Mouse (Mus musculus): ENCODE data around the gene 4931406P16Rik. TPM values are rescaled to one million over a fixed set of nuclear protein-coding genes. Genes with fewer than 3 reads are reported as not detected.
"Not testable (repeated sequence)": the region's sequence is repeated elsewhere in the genome, so short reads cannot be mapped to it uniquely, and the experiment has no call there.

The 4931406P16Rik gene
- 10 to 100 TPM; 31.9 to 33.6 TPM for total RNA-seq (2021)
- long read RNA-seq, full-length matches to known transcripts, result 7 of 27 reads
- long read RNA-seq, partial matches to known transcripts, result 5 of 27 reads
- long read RNA-seq, other reads (novel, unspliced or antisense), result 15 of 27 reads

- peak; percentile 81 to 87 for DNase-seq (ENCODE audit: low spot score in 2 of 2)
Measured at GRCm38 (mm10) chr7:34313443-34313875, at the start of gene 4931406P16Rik. 4931406P16Rik (minus strand) TSS chr7:34313551.

GRCm38 (mm10) chr7:34355629-34356028 lies 42.3 kb upstream of the 4931406P16Rik start:
- no peak for DNase-seq (ENCODE audit: low spot score in 2 of 2)

- no peak for DNase-seq (ENCODE audit: low spot score in 2 of 2)
Measured at GRCm38 (mm10) chr7:34351997-34352396, 38.6 kb upstream of the 4931406P16Rik start.

- no peak for DNase-seq (ENCODE audit: low spot score in 2 of 2)
Measured at GRCm38 (mm10) chr7:34350166-34350565, 36.8 kb upstream of the 4931406P16Rik start.

- DNase-seq (ENCODE audit: low spot score in 2 of 2), result no peak
Measured at GRCm38 (mm10) chr7:34348011-34348410, 34.7 kb upstream of the 4931406P16Rik start.

- DNase-seq (ENCODE audit: low spot score in 2 of 2), result no peak
Measured at GRCm38 (mm10) chr7:34347041-34347440, 33.7 kb upstream of the 4931406P16Rik start.

GRCm38 (mm10) chr7:34346505-34346904 lies 33.2 kb upstream of the 4931406P16Rik start:
- no peak for DNase-seq (ENCODE audit: low spot score in 2 of 2)

- peak in 1 of 2 experiments; percentile 34 for DNase-seq (ENCODE audit: low spot score in 2 of 2)
Measured at GRCm38 (mm10) chr7:34342040-34342793, 28.9 kb upstream of the 4931406P16Rik start.

- DNase-seq (ENCODE audit: low spot score in 2 of 2), result no peak
Measured at GRCm38 (mm10) chr7:34340841-34341240, 27.5 kb upstream of the 4931406P16Rik start.

- no peak for DNase-seq (ENCODE audit: low spot score in 2 of 2)
Measured at GRCm38 (mm10) chr7:34339164-34339489, 25.8 kb upstream of the 4931406P16Rik start.

- no peak for DNase-seq (ENCODE audit: low spot score in 2 of 2)
Measured at GRCm38 (mm10) chr7:34338445-34339163, 25.3 kb upstream of the 4931406P16Rik start.

GRCm38 (mm10) chr7:34337268-34337667 lies 23.9 kb upstream of the 4931406P16Rik start:
- no peak for DNase-seq (ENCODE audit: low spot score in 2 of 2)

- DNase-seq (ENCODE audit: low spot score in 2 of 2), result not testable (repeated sequence)
Measured at GRCm38 (mm10) chr7:34336545-34336944, 23.2 kb upstream of the 4931406P16Rik start.

GRCm38 (mm10) chr7:34327493-34327892 lies 14.1 kb upstream of the 4931406P16Rik start:
- DNase-seq (ENCODE audit: low spot score in 2 of 2), result no peak

GRCm38 (mm10) chr7:34324857-34325256 lies 11.5 kb upstream of the 4931406P16Rik start:
- DNase-seq (ENCODE audit: low spot score in 2 of 2), result no peak

GRCm38 (mm10) chr7:34324005-34324404 lies 10.7 kb upstream of the 4931406P16Rik start:
- DNase-seq (ENCODE audit: low spot score in 2 of 2), result no peak

- no peak for DNase-seq (ENCODE audit: low spot score in 2 of 2)
Measured at GRCm38 (mm10) chr7:34323351-34323750, 10.0 kb upstream of the 4931406P16Rik start.

GRCm38 (mm10) chr7:34321958-34322357 lies 8.6 kb upstream of the 4931406P16Rik start:
- DNase-seq (ENCODE audit: low spot score in 2 of 2), result no peak

GRCm38 (mm10) chr7:34321119-34321518 lies 7.8 kb upstream of the 4931406P16Rik start:
- no peak for DNase-seq (ENCODE audit: low spot score in 2 of 2)

GRCm38 (mm10) chr7:34319957-34320356 lies 6.6 kb upstream of the 4931406P16Rik start:
- DNase-seq (ENCODE audit: low spot score in 2 of 2), result peak; percentile 28 to 69

- no peak for DNase-seq (ENCODE audit: low spot score in 2 of 2)
Measured at GRCm38 (mm10) chr7:34319123-34319522, 5.8 kb upstream of the 4931406P16Rik start.

- peak in 1 of 2 experiments; percentile 42 for DNase-seq (ENCODE audit: low spot score in 2 of 2)
Measured at GRCm38 (mm10) chr7:34317901-34318476, 4.6 kb upstream of the 4931406P16Rik start.
